Mouse (Mus musculus) limb, embryonic 12.5 days (tissue): ENCODE data around the gene Cryzl2. TPM values are rescaled to one million over a fixed set of nuclear protein-coding genes. Genes with fewer than 3 reads are reported as not detected.

ENCODE experiments used
- ATAC-seq: fragments of 200-750 bp; cut with Nextera tagmentation; 2 replicates; pipeline ENCODE4 v1.8.0; 2017; ENCODE audit warnings: low read depth, moderate TSS enrichment; ENCODE audit not compliant: insufficient number of reproducible peaks, insufficient read depth, low FRiP score, low TSS enrichment
- H3K27ac ChIP-seq: fragments of 300-500 bp; sonication (generic); 2 replicates; pipeline ENCODE4 v1.5.1; 2016; ENCODE audit warnings: mild to moderate bottlenecking, moderate library complexity
- H3K27me3 ChIP-seq: fragments of 300-500 bp; sonication (generic); 2 replicates; pipeline ENCODE4 v1.6.1; 2016; ENCODE audit warnings: mild to moderate bottlenecking, moderate library complexity
- H3K36me3 ChIP-seq: fragments of 300-500 bp; sonication (generic); 2 replicates; pipeline ENCODE4 v1.6.1; 2016; ENCODE audit warnings: mild to moderate bottlenecking, moderate library complexity
- H3K4me1 ChIP-seq: fragments of 300-500 bp; sonication (generic); replicated peaks from 2 replicates; pipeline ENCODE4 v1.6.1; 2016
- H3K4me2 ChIP-seq: fragments of 300-500 bp; sonication (generic); 2 replicates; pipeline ENCODE4 v1.6.1; 2016; ENCODE audit warnings: mild to moderate bottlenecking, moderate library complexity
- H3K4me3 ChIP-seq: fragments of 300-500 bp; sonication (generic); replicated peaks from 2 replicates; pipeline ENCODE4 v1.5.1; 2016; ENCODE audit warnings: mild to moderate bottlenecking
- H3K9ac ChIP-seq: fragments of 300-500 bp; sonication (generic); replicated peaks from 2 replicates; pipeline ENCODE4 v1.6.1; 2016; ENCODE audit warnings: mild to moderate bottlenecking, moderate library complexity
- H3K9me3 ChIP-seq: fragments of 300-500 bp; sonication (generic); 2 replicates; pipeline ENCODE4 v1.6.1; 2016; ENCODE audit warnings: mild to moderate bottlenecking, moderate library complexity
- WGBS: fragments of 180-500 bp; shearing (Covaris S2); methylation state at CpG from one replicate; pipeline ENCODE4 v1.1.7; 2016; 5-methylcytosine and 5-hydroxymethylcytosine counted together
- polyA plus RNA-seq: library from polyadenylated mRNA; unstranded; fragments of >200 nt; fragmentation: Nextera tagmentation; extraction: Ambion mirVana; gene quantifications from 2 replicates; pipeline ENCODE4 v1.2.1, GENCODE M21; 2016

Cryzl2 gene
- polyA plus RNA-seq, 1 experiment from 2014 or later: 8.2 TPM

- Histone ChIP-seq H3K4me2 (no peak overlapping the region), H3K36me3 (no peaks in the 10 kb centered on the region), H3K27ac (no peak overlapping the region), H3K4me1 (no peaks in the 10 kb centered on the region), H3K27me3 (no peaks in the 10 kb centered on the region), H3K4me3 (no peak overlapping the region), H3K9ac (no peak overlapping the region), H3K9me3 (no peaks in the 10 kb centered on the region)
- no peak for ATAC-seq
- WGBS: 59% methylated on average over 8 of the region's 8 CpGs
Observed at GRCm38 (mm10) chr1:157425741-157426427, 32.5 kb upstream of the Cryzl2 start.

GRCm38 (mm10) chr1:157426933-157427332 is 31.4 kb upstream of the Cryzl2 start:
- no peak overlapping the region for H3K4me2 ChIP-seq
- WGBS: 67% methylated on average over 1 of the region's 1 CpGs
- no peak overlapping the region for H3K9ac ChIP-seq
- no peaks in the 10 kb centered on the region for H3K4me1 ChIP-seq
- H3K4me3 ChIP-seq: no peak overlapping the region
- no peaks in the 10 kb centered on the region for H3K36me3 ChIP-seq
- H3K9me3 ChIP-seq: no peaks in the 10 kb centered on the region
- H3K27ac ChIP-seq: no peak overlapping the region
- ATAC-seq: no peak
- H3K27me3 ChIP-seq: no peaks in the 10 kb centered on the region

- no peaks in the 10 kb centered on the region for H3K9me3 ChIP-seq
- no peaks in the 10 kb centered on the region for H3K4me1 ChIP-seq
- no peak overlapping the region for H3K9ac ChIP-seq
- no peaks in the 10 kb centered on the region for H3K27me3 ChIP-seq
- H3K4me2 ChIP-seq: no peak overlapping the region
- H3K27ac ChIP-seq: no peak overlapping the region
- WGBS: 81% methylated on average over 4 of the region's 4 CpGs
- H3K36me3 ChIP-seq: no peaks in the 10 kb centered on the region
- no peak for ATAC-seq
- no peak overlapping the region for H3K4me3 ChIP-seq
Observed at GRCm38 (mm10) chr1:157427604-157428003, 30.8 kb upstream of the Cryzl2 start.

- no peak for ATAC-seq
- Histone ChIP-seq H3K9ac (no peak overlapping the region), H3K9me3 (no peaks in the 10 kb centered on the region), H3K4me3 (no peak overlapping the region), H3K27ac (no peak overlapping the region), H3K27me3 (no peaks in the 10 kb centered on the region), H3K36me3 (no peaks in the 10 kb centered on the region), H3K4me1 (no peaks in the 10 kb centered on the region), H3K4me2 (no peak overlapping the region)
- WGBS: 88% methylated on average over 3 of the region's 3 CpGs
Observed at GRCm38 (mm10) chr1:157428366-157428765, 30.0 kb upstream of the Cryzl2 start.

- H3K27ac ChIP-seq: no peak overlapping the region
- no peak for ATAC-seq
- no peaks in the 10 kb centered on the region; the same call in 1 of the 2 replicates for H3K27me3 ChIP-seq
- H3K4me3 ChIP-seq: no peak overlapping the region
- 56% methylated on average over 3 of the region's 3 CpGs for WGBS
- no peaks in the 10 kb centered on the region for H3K9me3 ChIP-seq
- H3K4me2 ChIP-seq: no peak overlapping the region
- H3K36me3 ChIP-seq: no peaks in the 10 kb centered on the region
- no peaks in the 10 kb centered on the region for H3K4me1 ChIP-seq
- H3K9ac ChIP-seq: no peak overlapping the region
Observed at GRCm38 (mm10) chr1:157433316-157433715, 25.1 kb upstream of the Cryzl2 start.

GRCm38 (mm10) chr1:157434404-157434803 is 24.0 kb upstream of the Cryzl2 start:
- Histone ChIP-seq H3K4me2 (no peak overlapping the region), H3K4me1 (no peaks in the 10 kb centered on the region), H3K36me3 (no peaks in the 10 kb centered on the region), H3K4me3 (no peak overlapping the region), H3K9me3 (no peaks in the 10 kb centered on the region), H3K9ac (no peak overlapping the region), H3K27ac (no peak overlapping the region), H3K27me3 (no peaks in the 10 kb centered on the region; the same call in 1 of the 2 replicates)
- ATAC-seq: no peak
- WGBS: 92% methylated on average over 4 of the region's 4 CpGs

GRCm38 (mm10) chr1:157435926-157436325 is 22.5 kb upstream of the Cryzl2 start:
- WGBS: 94% methylated on average over 6 of the region's 6 CpGs
- H3K9me3 ChIP-seq: no peaks in the 10 kb centered on the region
- no peak overlapping the region for H3K9ac ChIP-seq
- H3K36me3 ChIP-seq: no peaks in the 10 kb centered on the region
- no peak overlapping the region for H3K4me3 ChIP-seq
- no peak for ATAC-seq
- H3K27ac ChIP-seq: no peak overlapping the region
- peaks cover 4% of the 10 kb centered on the region for H3K4me1 ChIP-seq
- H3K4me2 ChIP-seq: no peak overlapping the region
- H3K27me3 ChIP-seq: no peaks in the 10 kb centered on the region; the same call in 1 of the 2 replicates

GRCm38 (mm10) chr1:157438290-157438689 is 20.1 kb upstream of the Cryzl2 start:
- no peak for ATAC-seq
- WGBS: 77% methylated on average over 2 of the region's 2 CpGs
- H3K4me1 ChIP-seq: peaks cover 10% of the 10 kb centered on the region
- no peaks in the 10 kb centered on the region for H3K9me3 ChIP-seq
- H3K27me3 ChIP-seq: no peaks in the 10 kb centered on the region; the same call in 1 of the 2 replicates
- H3K4me2 ChIP-seq: no peak overlapping the region
- H3K27ac ChIP-seq: no peak overlapping the region
- no peak overlapping the region for H3K4me3 ChIP-seq
- no peaks in the 10 kb centered on the region for H3K36me3 ChIP-seq
- no peak overlapping the region for H3K9ac ChIP-seq

- no peak for ATAC-seq
- Histone ChIP-seq H3K4me1 (peaks cover 16% of the 10 kb centered on the region), H3K9ac (no peak overlapping the region), H3K27me3 (peaks cover 4% of the 10 kb centered on the region; the same call in 1 of the 2 replicates), H3K4me3 (no peak overlapping the region), H3K27ac (no peak overlapping the region), H3K4me2 (no peak overlapping the region), H3K36me3 (no peaks in the 10 kb centered on the region), H3K9me3 (no peaks in the 10 kb centered on the region)
- WGBS: 84% methylated on average over 4 of the region's 4 CpGs
Observed at GRCm38 (mm10) chr1:157439101-157439500, 19.3 kb upstream of the Cryzl2 start.

- ATAC-seq: no peak
- H3K36me3 ChIP-seq: no peaks in the 10 kb centered on the region
- H3K4me3 ChIP-seq: peak overlapping the region; percentile 15; the same call in 1 of the 2 replicates
- H3K4me1 ChIP-seq: peaks cover 25% of the 10 kb centered on the region
- H3K27ac ChIP-seq: no peak overlapping the region
- WGBS: 5% methylated on average over 14 of the region's 14 CpGs
- peaks cover 4% of the 10 kb centered on the region; the same call in 1 of the 2 replicates for H3K27me3 ChIP-seq
- no peaks in the 10 kb centered on the region for H3K9me3 ChIP-seq
- no peak overlapping the region for H3K9ac ChIP-seq
- H3K4me2 ChIP-seq: peak overlapping the region; percentile 46
Observed at GRCm38 (mm10) chr1:157439973-157440641, 18.3 kb upstream of the Cryzl2 start.

- peaks cover 16% of the 10 kb centered on the region for H3K27me3 ChIP-seq
- no peak for ATAC-seq
- no peaks in the 10 kb centered on the region for H3K9me3 ChIP-seq
- WGBS: 22% methylated on average over 14 of the region's 14 CpGs
- H3K4me1 ChIP-seq: peaks cover 26% of the 10 kb centered on the region
- H3K27ac ChIP-seq: no peak overlapping the region
- peak overlapping the region; percentile 30 for H3K4me2 ChIP-seq
- no peaks in the 10 kb centered on the region for H3K36me3 ChIP-seq
- no peak overlapping the region for H3K4me3 ChIP-seq
- H3K9ac ChIP-seq: no peak overlapping the region
Observed at GRCm38 (mm10) chr1:157443026-157443722, 15.2 kb upstream of the Cryzl2 start.
